Mouse (Mus musculus) heart, postnatal 0 days (tissue): ENCODE results near the gene Fgf4.

Experiments
- CTCF ChIP-seq: IDR thresholded peaks from 2 replicates; pipeline ENCODE4 v1.5.1; 2016; ENCODE audit warnings: antibody characterized with exemption, control low read depth, low read depth
- EP300 ChIP-seq: IDR thresholded peaks from 2 replicates; pipeline ENCODE4 v1.6.1; 2016; ENCODE audit warnings: antibody characterized with exemption, low read depth

GRCm38 (mm10) chr7:144837891-144838488, 9.2 kb upstream of the Fgf4 start, which contains the start of gene Fgf3:
- TF ChIP-seq CTCF = no peak
- no peak for TF ChIP-seq EP300
